Mouse (Mus musculus) kidney, embryonic 14.5 days (tissue): ENCODE measurements around the gene Cds1. TPM values are rescaled to one million over a fixed set of nuclear protein-coding genes. Genes with fewer than 3 reads are reported as not detected.
A peak's percentile ranks its signal among the peaks of the same experiment; 100 is the strongest.

Source experiments
- ATAC-seq: fragments of 200-750 bp; cut with Nextera tagmentation; 2 replicates; pipeline ENCODE4 v1.8.0; 2017; ENCODE audit warnings: moderate number of reproducible peaks, mild to moderate bottlenecking, moderate TSS enrichment, moderate library complexity; ENCODE audit not compliant: low FRiP score, low TSS enrichment
- H3K27ac ChIP-seq: fragments of 300-500 bp; sonication (generic); 2 replicates; pipeline ENCODE4 v1.5.1; 2014; ENCODE audit warnings: low read depth, mild to moderate bottlenecking, low read length, moderate library complexity, mixed read lengths
- H3K27me3 ChIP-seq: fragments of 300-500 bp; sonication (generic); 2 replicates; pipeline ENCODE4 v1.6.1; 2014; ENCODE audit warnings: mild to moderate bottlenecking, low read length; ENCODE audit not compliant: control insufficient read depth, insufficient read depth
- H3K36me3 ChIP-seq: fragments of 300-500 bp; sonication (generic); 2 replicates; pipeline ENCODE4 v1.6.1; 2014; ENCODE audit warnings: low read length, mixed read lengths; ENCODE audit not compliant: control insufficient read depth, insufficient read depth
- H3K4me1 ChIP-seq: fragments of 300-500 bp; sonication (generic); 2 replicates; pipeline ENCODE4 v1.6.1; 2014; ENCODE audit warnings: low read length, mixed read lengths; ENCODE audit not compliant: control insufficient read depth, insufficient read depth
- H3K4me2 ChIP-seq: fragments of 300-500 bp; sonication (generic); replicated peaks from 2 replicates; pipeline ENCODE4 v1.6.1; 2014; ENCODE audit warnings: low read depth, mild to moderate bottlenecking, low read length
- H3K4me3 ChIP-seq: fragments of 300-500 bp; sonication (generic); 2 replicates; pipeline ENCODE4 v1.5.1; 2014; ENCODE audit warnings: mild to moderate bottlenecking, low read length
- H3K9ac ChIP-seq: fragments of 300-500 bp; sonication (generic); 2 replicates; pipeline ENCODE4 v1.6.1; 2014; ENCODE audit warnings: low read depth, mild to moderate bottlenecking, low read length, moderate library complexity
- H3K9me3 ChIP-seq: fragments of 300-500 bp; sonication (generic); 2 replicates; pipeline ENCODE4 v1.6.1; 2016; ENCODE audit warnings: low read length; ENCODE audit not compliant: control insufficient read depth
- WGBS: fragments of 180-500 bp; shearing (Covaris S2); extraction: QIAGEN DNeasy Blood & Tissue Kit; methylation state at CpG from one replicate; pipeline ENCODE4 v1.1.7; 2014; 5-methylcytosine and 5-hydroxymethylcytosine counted together
- polyA plus RNA-seq: library from polyadenylated mRNA; unstranded; fragments of >200 nt; fragmentation: Nextera tagmentation; extraction: Ambion mirVana; gene quantifications from 2 replicates; pipeline ENCODE4 v1.2.1, GENCODE M21; 2014

Cds1 gene
- polyA plus RNA-seq, 1 experiment from 2014 or later: 10.9 TPM

- H3K27ac ChIP-seq: no peak overlapping the region
- H3K9ac ChIP-seq: no peak overlapping the region
- H3K4me1 ChIP-seq: no peaks in the 10 kb centered on the region
- H3K36me3 ChIP-seq: no peaks in the 10 kb centered on the region
- H3K9me3 ChIP-seq: no peaks in the 10 kb centered on the region
- H3K27me3 ChIP-seq: no peaks in the 10 kb centered on the region
- no peak overlapping the region for H3K4me3 ChIP-seq
- H3K4me2 ChIP-seq: no peak overlapping the region
- no peak for ATAC-seq
- 70% methylated on average over 3 of the region's 3 CpGs for WGBS
Measured at GRCm38 (mm10) chr5:101784328-101784727, 19.4 kb downstream of the Cds1 start.

GRCm38 (mm10) chr5:101784787-101785186 is 19.9 kb downstream of the Cds1 start:
- Histone ChIP-seq H3K4me2 (no peak overlapping the region), H3K36me3 (no peaks in the 10 kb centered on the region), H3K9ac (no peak overlapping the region), H3K4me3 (no peak overlapping the region), H3K9me3 (no peaks in the 10 kb centered on the region), H3K27ac (no peak overlapping the region), H3K4me1 (no peaks in the 10 kb centered on the region), H3K27me3 (no peaks in the 10 kb centered on the region)
- ATAC-seq: no peak
- WGBS: 91% methylated on average over 2 of the region's 2 CpGs

DNA sequence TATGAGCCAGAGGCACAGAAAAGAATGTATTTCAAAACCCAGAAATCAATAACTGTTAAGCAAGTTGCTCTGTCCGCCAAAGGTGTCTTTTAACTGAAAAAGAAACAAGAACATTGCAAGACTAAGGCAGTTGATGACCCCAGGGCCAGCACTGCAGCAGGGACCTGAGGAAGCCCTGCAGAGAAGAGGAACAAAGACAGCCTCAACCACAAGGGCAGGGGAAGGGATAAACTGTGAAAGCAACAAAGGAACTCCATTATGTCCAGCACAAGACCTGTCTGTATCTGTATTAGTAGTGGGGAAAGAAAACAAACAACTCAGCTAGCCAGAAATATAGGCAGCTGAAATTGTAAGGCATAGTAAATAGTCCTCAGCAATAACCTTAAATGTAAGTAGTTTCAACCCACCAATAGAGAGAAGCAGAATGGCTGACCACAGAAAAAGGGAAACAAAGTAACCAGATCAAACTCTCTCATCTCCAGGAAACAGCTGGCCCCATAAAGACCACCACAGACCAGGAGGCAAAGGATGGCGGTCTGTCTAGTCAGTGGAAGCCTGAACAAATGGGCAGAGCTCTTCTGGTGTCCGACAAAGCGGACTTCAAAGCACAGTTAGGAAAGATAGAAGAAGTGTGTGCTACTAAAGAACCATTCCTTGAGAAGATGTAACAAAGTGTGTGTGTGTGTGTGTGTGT is 21.1 kb downstream of the Cds1 start:
- Histone ChIP-seq H3K4me1 (no peaks in the 10 kb centered on the region), H3K4me2 (no peak overlapping the region), H3K27me3 (no peaks in the 10 kb centered on the region), H3K27ac (no peak overlapping the region), H3K9me3 (no peaks in the 10 kb centered on the region), H3K9ac (no peak overlapping the region), H3K36me3 (no peaks in the 10 kb centered on the region), H3K4me3 (no peak overlapping the region)
- ATAC-seq: no peak
- WGBS: 61% methylated on average over 4 of the region's 4 CpGs

DNA sequence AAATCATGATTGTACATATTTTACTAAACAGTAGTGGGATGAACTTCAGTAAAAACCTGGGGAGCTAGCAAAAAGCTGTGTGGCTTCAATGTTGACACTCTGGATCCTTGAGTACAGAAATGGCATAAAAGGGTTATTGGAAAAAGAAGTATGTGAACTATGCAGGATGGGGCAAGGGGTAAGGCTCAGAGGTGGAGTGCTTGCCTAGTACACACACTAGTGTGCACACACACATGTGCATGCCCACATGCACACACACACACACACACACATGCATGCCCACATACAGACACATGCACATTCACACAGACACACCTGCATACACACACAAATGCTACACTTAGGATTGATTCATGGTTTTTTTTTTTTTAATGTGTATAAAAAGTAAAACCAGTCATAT is 24.8 kb downstream of the Cds1 start:
- ATAC-seq: no peak
- no peaks in the 10 kb centered on the region for H3K27me3 ChIP-seq
- H3K9me3 ChIP-seq: no peaks in the 10 kb centered on the region
- no peak overlapping the region for H3K27ac ChIP-seq
- H3K4me2 ChIP-seq: no peak overlapping the region
- H3K4me3 ChIP-seq: no peak overlapping the region
- H3K9ac ChIP-seq: no peak overlapping the region
- no peaks in the 10 kb centered on the region for H3K36me3 ChIP-seq
- H3K4me1 ChIP-seq: no peaks in the 10 kb centered on the region

- Histone ChIP-seq H3K9ac (no peak overlapping the region), H3K27me3 (no peaks in the 10 kb centered on the region), H3K4me2 (no peak overlapping the region), H3K4me3 (no peak overlapping the region), H3K27ac (no peak overlapping the region), H3K4me1 (no peaks in the 10 kb centered on the region), H3K36me3 (no peaks in the 10 kb centered on the region), H3K9me3 (no peaks in the 10 kb centered on the region)
- 0 out of 2 replicates have a peak, but pooled peaks have one; percentile 43 for ATAC-seq
- WGBS: 61% methylated on average over 5 of the region's 5 CpGs
Measured at GRCm38 (mm10) chr5:101790560-101790959, 25.6 kb downstream of the Cds1 start.

- 73% methylated on average over 4 of the region's 4 CpGs for WGBS
- H3K36me3 ChIP-seq: no peaks in the 10 kb centered on the region
Measured at GRCm38 (mm10) chr5:101792665-101793064, 27.7 kb downstream of the Cds1 start.

GRCm38 (mm10) chr5:101801891-101802290 is 37.0 kb downstream of the Cds1 start:
- no peak overlapping the region for H3K9ac ChIP-seq
- no peak overlapping the region for H3K4me3 ChIP-seq
- H3K27ac ChIP-seq: no peak overlapping the region
- H3K36me3 ChIP-seq: no peaks in the 10 kb centered on the region
- no peak for ATAC-seq
- H3K27me3 ChIP-seq: no peaks in the 10 kb centered on the region
- 63% methylated on average over 2 of the region's 2 CpGs for WGBS
- no peak overlapping the region for H3K4me2 ChIP-seq
- H3K9me3 ChIP-seq: no peaks in the 10 kb centered on the region
- H3K4me1 ChIP-seq: no peaks in the 10 kb centered on the region

More at GRCm38 (mm10) chr5:101792665-101793064, 27.7 kb downstream of the Cds1 start:
- Histone ChIP-seq H3K27ac (no peak overlapping the region), H3K9ac (no peak overlapping the region), H3K27me3 (no peaks in the 10 kb centered on the region), H3K9me3 (no peaks in the 10 kb centered on the region), H3K4me3 (no peak overlapping the region), H3K4me2 (no peak overlapping the region), H3K4me1 (no peaks in the 10 kb centered on the region)
- ATAC-seq: no peak

- Histone ChIP-seq H3K9me3 (no peaks in the 10 kb centered on the region), H3K9ac (no peak overlapping the region), H3K4me3 (no peak overlapping the region), H3K36me3 (no peaks in the 10 kb centered on the region), H3K27ac (no peak overlapping the region), H3K4me1 (no peaks in the 10 kb centered on the region), H3K27me3 (no peaks in the 10 kb centered on the region), H3K4me2 (no peak overlapping the region)
- ATAC-seq: no peak
- WGBS: 58% methylated on average over 9 of the region's 9 CpGs
Measured at GRCm38 (mm10) chr5:101802358-101803022, 37.6 kb downstream of the Cds1 start.
